Mouse (Mus musculus): Measurements from ENCODE around the gene Clip2.

The Clip2 gene

GRCm38 (mm10) chr5:134565696-134566095, 13.5 kb upstream of the Clip2 start:
- DNase-seq (ENCODE audit: low spot score in 2 of 2) = no peak

GRCm38 (mm10) chr5:134564272-134564671, 12.0 kb upstream of the Clip2 start:
- DNase-seq (ENCODE audit: low spot score in 2 of 2) = no peak

GRCm38 (mm10) chr5:134560450-134561171, 8.4 kb upstream of the Clip2 start:
- no peak for DNase-seq (ENCODE audit: low spot score in 2 of 2)

GRCm38 (mm10) chr5:134560071-134560449, 7.8 kb upstream of the Clip2 start, which contains the start of gene Syna:
Syna (minus strand) TSS chr5:134560171.
- no peak for DNase-seq (ENCODE audit: low spot score in 2 of 2)

- peak; percentile 92 to 93 for DNase-seq (ENCODE audit: low spot score in 2 of 2)
Measured at GRCm38 (mm10) chr5:134555463-134556164, 3.4 kb upstream of the Clip2 start.

- DNase-seq (ENCODE audit: low spot score in 2 of 2) = no peak
Measured at GRCm38 (mm10) chr5:134553951-134554546, 1.8 kb upstream of the Clip2 start.

- DNase-seq (ENCODE audit: low spot score in 2 of 2) = peak; percentile 75 to 82
Measured at GRCm38 (mm10) chr5:134551233-134552109, 763 bp downstream of the Clip2 start.

GRCm38 (mm10) chr5:134550836-134551232, 1.4 kb downstream of the Clip2 start:
- DNase-seq (ENCODE audit: low spot score in 2 of 2) = no peak

GRCm38 (mm10) chr5:134549640-134550168, 2.5 kb downstream of the Clip2 start:
- DNase-seq (ENCODE audit: low spot score in 2 of 2) = no peak

GRCm38 (mm10) chr5:134548306-134548705, 3.9 kb downstream of the Clip2 start:
- DNase-seq (ENCODE audit: low spot score in 2 of 2) = no peak

GRCm38 (mm10) chr5:134546790-134547189, 5.4 kb downstream of the Clip2 start:
- DNase-seq (ENCODE audit: low spot score in 2 of 2) = no peak

- no peak for DNase-seq (ENCODE audit: low spot score in 2 of 2)
Measured at GRCm38 (mm10) chr5:134545242-134545629, 7.0 kb downstream of the Clip2 start.

GRCm38 (mm10) chr5:134544516-134545241, 7.6 kb downstream of the Clip2 start:
- DNase-seq (ENCODE audit: low spot score in 2 of 2) = peak in 1 of 2 experiments; percentile 53

- no peak for DNase-seq (ENCODE audit: low spot score in 2 of 2)
Measured at GRCm38 (mm10) chr5:134541640-134542039, 10.6 kb downstream of the Clip2 start.

- no peak for DNase-seq (ENCODE audit: low spot score in 2 of 2)
Measured at GRCm38 (mm10) chr5:134540881-134541280, 11.4 kb downstream of the Clip2 start.

- peak; percentile 75 to 79 for DNase-seq (ENCODE audit: low spot score in 2 of 2)
Measured at GRCm38 (mm10) chr5:134539891-134540290, 12.3 kb downstream of the Clip2 start.

GRCm38 (mm10) chr5:134536036-134536435, 16.2 kb downstream of the Clip2 start:
- no peak for DNase-seq (ENCODE audit: low spot score in 2 of 2)

- DNase-seq (ENCODE audit: low spot score in 2 of 2) = peak in 1 of 2 experiments; percentile 35
Measured at GRCm38 (mm10) chr5:134532417-134532816, 19.8 kb downstream of the Clip2 start.

- peak; percentile 86 to 89 for DNase-seq (ENCODE audit: low spot score in 2 of 2)
Measured at GRCm38 (mm10) chr5:134531585-134531984, 20.6 kb downstream of the Clip2 start.

GRCm38 (mm10) chr5:134530830-134531229, 21.4 kb downstream of the Clip2 start:
- DNase-seq (ENCODE audit: low spot score in 2 of 2) = peak; percentile 91

- no peak for DNase-seq (ENCODE audit: low spot score in 2 of 2)
Measured at GRCm38 (mm10) chr5:134528488-134528887, 23.7 kb downstream of the Clip2 start.
